Comparison of ENCODE assay signal across 11 mouse cellular contexts in genomic region chr6:90622758-90623455, GRCm38 (mm10). TPM values are rescaled to one million over a fixed set of nuclear protein-coding genes. Genes with fewer than 3 reads are reported as not detected.
A peak's percentile ranks its signal among the peaks of the same experiment; 100 is the strongest.
DNase-seq lines count a peak whose midpoint lies in the region; ATAC-seq and TF ChIP-seq lines count a peak whose summit lies in the region.
"Had no signal": no experiment of that assay in that cellular context is flagged by ENCODE, and none has a peak within 500 bp of the region (broad histone marks: within the 10 kb centered on the region; RNA-seq: fewer than 3 reads in every experiment).

No protein-coding gene starts in this region.

- no peaks in the 10 kb centered on the region for H3K4me1 ChIP-seq in forebrain, postnatal 0 days (ENCODE audit: insufficient read depth)
- no peaks in the 10 kb centered on the region for H3K4me1 ChIP-seq in forebrain, embryonic 11.5 days (replicated peaks; ENCODE audit: control insufficient read depth, insufficient read depth, low read length)
- H3K4me1 ChIP-seq in liver, embryonic 11.5 days (replicated peaks; ENCODE audit: control insufficient read depth, insufficient read depth, low read length), result peaks cover 63% of the 10 kb centered on the region

- H3K4me2 ChIP-seq in forebrain, postnatal 0 days (ENCODE audit: low read depth), result no peak overlapping the region
- H3K4me2 ChIP-seq in forebrain, embryonic 11.5 days (ENCODE audit: low read depth, low read length, severe bottlenecking), result no peak overlapping the region
- peak overlapping the region; percentile 63 for H3K4me2 ChIP-seq in liver, embryonic 11.5 days

- WGBS in forebrain, postnatal 0 days, result 43% methylated on average over 11 of the region's 11 CpGs
- WGBS in forebrain, embryonic 11.5 days, result 44% methylated on average over 11 of the region's 11 CpGs
- 30% methylated on average over 11 of the region's 11 CpGs for WGBS in liver, embryonic 11.5 days

- intact Hi-C loops in gastrocnemius, postnatal 14 days (cut with DNase I; ENCODE audit: low total_unique reads), result no loop called here

- no peaks in the 10 kb centered on the region for H3K9me3 ChIP-seq in forebrain, postnatal 0 days (ENCODE audit: low read length)
- no peaks in the 10 kb centered on the region for H3K9me3 ChIP-seq in forebrain, embryonic 11.5 days (ENCODE audit: control insufficient read depth, low read length)
- no peaks in the 10 kb centered on the region for H3K9me3 ChIP-seq in liver, embryonic 11.5 days (ENCODE audit: control insufficient read depth, low read length)

- no peak for DNase-seq in forebrain, postnatal 0 days
- no peak for DNase-seq in forebrain, embryonic 11.5 days (ENCODE audit: low spot score)
- peak; percentile 47 for DNase-seq in ovary, adult 18-20 months (ENCODE audit: low spot score)
- DNase-seq in ovary, postnatal 10 days (ENCODE audit: low spot score), result no peak
- peak; percentile 73 for DNase-seq in liver, embryonic 11.5 days (ENCODE audit: low spot score)
- DNase-seq in thymus, postnatal 14 days, result peak; percentile 49
- no peak for DNase-seq in gastrocnemius, postnatal 14 days
- DNase-seq in embryo, embryonic 11 days, result no peak
- DNase-seq: B cell, adult 2 months; lung, adult 2 months had no signal

- H3K36me3 ChIP-seq in forebrain, postnatal 0 days (ENCODE audit: insufficient read depth), result no peaks in the 10 kb centered on the region
- H3K36me3 ChIP-seq in forebrain, embryonic 11.5 days (ENCODE audit: control insufficient read depth, insufficient read depth, low read length), result no peaks in the 10 kb centered on the region
- H3K36me3 ChIP-seq in liver, embryonic 11.5 days (ENCODE audit: control insufficient read depth, insufficient read depth, low read length), result peaks cover 13% of the 10 kb centered on the region

- TF ChIP-seq CTCF in forebrain, postnatal 0 days (IDR thresholded peaks at IDR 0.05; ENCODE audit: low read depth), result no peak

- no peak overlapping the region for H3K4me3 ChIP-seq in forebrain, postnatal 0 days (ENCODE audit: low read depth, low read length)
- no peak overlapping the region for H3K4me3 ChIP-seq in forebrain, embryonic 11.5 days (ENCODE audit: low read depth, low read length)
- peak overlapping the region; percentile 51 for H3K4me3 ChIP-seq in liver, embryonic 11.5 days (ENCODE audit: low read depth, low read length)

- H3K27ac ChIP-seq in forebrain, postnatal 0 days (ENCODE audit: low read depth, low read length), result no peak overlapping the region
- no peak overlapping the region for H3K27ac ChIP-seq in forebrain, embryonic 11.5 days (ENCODE audit: low read depth, low read length)
- H3K27ac ChIP-seq in liver, embryonic 11.5 days (ENCODE audit: low read depth, low read length), result peak overlapping the region; percentile 94

- no peaks in the 10 kb centered on the region for H3K27me3 ChIP-seq in forebrain, postnatal 0 days (ENCODE audit: insufficient read depth, low read length)
- no peaks in the 10 kb centered on the region for H3K27me3 ChIP-seq in forebrain, embryonic 11.5 days (ENCODE audit: control insufficient read depth, insufficient read depth, low read length)
- no peaks in the 10 kb centered on the region for H3K27me3 ChIP-seq in liver, embryonic 11.5 days (replicated peaks; ENCODE audit: control insufficient read depth, insufficient read depth, low read length)

- peak; percentile 71 for ATAC-seq in forebrain, postnatal 0 days
- ATAC-seq in forebrain, embryonic 11.5 days (replicated peaks; ENCODE audit: low FRiP score), result no peak
- ATAC-seq in liver, embryonic 11.5 days (replicated peaks; ENCODE audit: low FRiP score), result peak; percentile 91
- ATAC-seq: activated CD4-positive, CD25-positive, alpha-beta regulatory T cell, adult 4 months had no signal

- H3K9ac ChIP-seq in forebrain, postnatal 0 days, result no peak overlapping the region
- H3K9ac ChIP-seq in forebrain, embryonic 11.5 days (ENCODE audit: low read length), result no peak overlapping the region
- H3K9ac ChIP-seq in liver, embryonic 11.5 days (ENCODE audit: low read depth, low read length), result peak overlapping the region; percentile 86

RNA-seq across cellular contexts. Expression of gene Slc41a3, which starts 18.4 kb away (rescaled TPM):
- total RNA-seq in forebrain, postnatal 0 days (2014; rRNA removed), result 4.7 and 7.9 TPM in 2 replicates
- polyA plus RNA-seq in forebrain, postnatal 0 days (2015; fragmentation: Nextera tagmentation; extraction: Ambion mirVana), result 5.1 and 9.4 TPM in 2 replicates
- 2.2 and 2.4 TPM in 2 replicates for polyA plus RNA-seq in forebrain, embryonic 11.5 days (2014; fragmentation: Nextera tagmentation; extraction: Ambion mirVana)
- polyA plus RNA-seq in liver, embryonic 11.5 days (2014; fragmentation: Nextera tagmentation; extraction: Ambion mirVana), result 43.0 and 46.2 TPM in 2 replicates
- total RNA-seq in gastrocnemius, postnatal 14 days (2021), result 10 to 100 TPM; 60.0 to 61.8 TPM

Comparison
In these comparisons a context has a peak if more than half of its experiments do, and no peak if none do; other contexts are left out.
1. DNase-seq: peak in ovary, adult 18-20 months (single experiment), liver, embryonic 11.5 days (single experiment) and thymus, postnatal 14 days (single experiment); none in forebrain, postnatal 0 days (single experiment), forebrain, embryonic 11.5 days (single experiment), ovary, postnatal 10 days (single experiment), gastrocnemius, postnatal 14 days (single experiment) and embryo, embryonic 11 days (single experiment).